Comparison of ENCODE assay signal across 8 mouse cellular contexts in the genomic region with DNA sequence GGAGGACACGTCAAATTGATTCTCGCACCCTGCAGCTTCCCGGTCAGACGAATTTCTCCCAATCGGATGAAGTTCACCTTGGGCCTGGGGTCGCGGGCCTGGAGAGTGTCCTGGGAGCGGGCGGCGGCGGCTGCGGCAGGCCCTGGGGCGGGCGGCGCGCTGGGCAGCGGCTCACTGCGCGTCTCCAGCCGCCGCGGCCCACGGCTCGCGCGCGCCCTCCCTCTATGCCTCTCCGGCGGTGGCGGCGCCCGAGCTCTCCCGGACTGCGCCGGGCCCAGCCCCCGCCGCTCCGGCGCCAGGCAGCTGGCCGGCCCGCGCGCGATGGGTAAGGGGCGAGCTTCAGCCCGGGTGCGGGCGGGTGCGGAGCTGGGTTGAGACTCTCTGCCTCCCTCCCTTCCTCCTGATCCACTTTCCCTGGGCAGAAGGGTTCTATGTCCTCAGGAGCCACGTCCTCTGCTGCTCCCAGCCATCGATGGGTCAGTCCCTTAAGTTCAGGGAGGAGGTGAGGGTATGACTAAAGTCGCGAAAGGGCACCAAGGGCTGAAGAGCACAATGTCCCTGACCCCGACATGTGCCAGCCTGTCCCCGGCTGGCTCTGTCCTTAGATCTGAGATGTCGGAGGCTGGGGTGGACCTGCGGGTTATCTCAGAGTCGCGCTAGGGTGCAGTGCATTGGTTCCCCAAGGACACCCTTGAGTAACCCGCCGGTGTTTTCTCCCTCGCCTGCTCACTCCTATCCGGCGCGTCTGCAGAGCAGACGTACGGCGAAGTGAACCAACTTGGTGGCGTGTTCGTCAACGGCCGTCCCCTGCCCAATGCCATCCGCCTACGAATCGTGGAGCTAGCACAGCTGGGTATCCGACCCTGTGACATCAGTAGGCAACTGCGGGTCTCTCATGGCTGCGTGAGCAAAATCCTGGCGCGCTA. TPM values are rescaled to one million over a fixed set of nuclear protein-coding genes. Genes with fewer than 3 reads are reported as not detected.
DNase-seq lines count a peak whose midpoint lies in the region; ATAC-seq and TF ChIP-seq lines count a peak whose summit lies in the region.
"Had no signal": no experiment of that assay in that cellular context is flagged by ENCODE, and none has a peak within 500 bp of the region (broad histone marks: within the 10 kb centered on the region; RNA-seq: fewer than 3 reads in every experiment).

No protein-coding gene starts in this region.

- peaks cover 94% of the 10 kb centered on the region for H3K27me3 ChIP-seq in liver, embryonic 12.5 days (replicated peaks)
- H3K27me3 ChIP-seq in liver, postnatal 0 days (ENCODE audit: insufficient read depth, low read length) = peaks cover 86% of the 10 kb centered on the region
- peaks cover 88% of the 10 kb centered on the region for H3K27me3 ChIP-seq in forebrain, embryonic 11.5 days (ENCODE audit: control insufficient read depth, insufficient read depth, low read length)
- peaks cover 84% of the 10 kb centered on the region for H3K27me3 ChIP-seq in intestine, embryonic 16.5 days (replicated peaks; ENCODE audit: control insufficient read depth, insufficient read depth, low read length)

- no peak for TF ChIP-seq CTCF in liver, postnatal 0 days (IDR thresholded peaks at IDR 0.05; ENCODE audit: low read depth)

- no peak for TF ChIP-seq EP300 in liver, postnatal 0 days (IDR thresholded peaks at IDR 0.05; ENCODE audit: low read depth)

- WGBS in liver, embryonic 12.5 days (ENCODE audit: insufficient replicate concordance) = 2% methylated on average over 72 of the region's 80 CpGs
- WGBS in liver, postnatal 0 days (ENCODE audit: insufficient replicate concordance) = 2% methylated on average over 53 of the region's 80 CpGs
- WGBS in forebrain, embryonic 11.5 days = under 1% methylated on average over 70 of the region's 80 CpGs
- WGBS in intestine, embryonic 16.5 days = under 1% methylated on average over 78 of the region's 80 CpGs

- H3K4me1 ChIP-seq in liver, embryonic 12.5 days = no peaks in the 10 kb centered on the region
- H3K4me1 ChIP-seq in liver, postnatal 0 days (ENCODE audit: insufficient read depth) = no peaks in the 10 kb centered on the region
- 0 out of 2 replicates have a peak, but pooled peaks cover 2% of the 10 kb centered on the region for H3K4me1 ChIP-seq in forebrain, embryonic 11.5 days (replicated peaks; ENCODE audit: control insufficient read depth, insufficient read depth, low read length)
- 0 out of 2 replicates have a peak, but pooled peaks cover 3% of the 10 kb centered on the region for H3K4me1 ChIP-seq in intestine, embryonic 16.5 days (ENCODE audit: control insufficient read depth, insufficient read depth, low read length)

- no peak for DNase-seq in liver, postnatal 0 days
- peak; percentile 56 for DNase-seq in forebrain, embryonic 11.5 days (ENCODE audit: low spot score)
- DNase-seq in retina, postnatal 1 day = peak; percentile 49
- no peak for DNase-seq in yolk sac, embryonic 10.5 days (ENCODE audit: low spot score)

- no peak overlapping the region for H3K9ac ChIP-seq in liver, embryonic 12.5 days
- H3K9ac ChIP-seq in liver, postnatal 0 days (replicated peaks) = no peak overlapping the region
- H3K9ac ChIP-seq in forebrain, embryonic 11.5 days (ENCODE audit: low read length) = no peak overlapping the region
- no peak overlapping the region for H3K9ac ChIP-seq in intestine, embryonic 16.5 days (ENCODE audit: low read depth, low read length)

- H3K4me2 ChIP-seq in liver, embryonic 12.5 days = peak overlapping the region; percentile 24; the same call in 1 of the 2 replicates
- H3K4me2 ChIP-seq in liver, postnatal 0 days (ENCODE audit: low read depth, low read length) = no peak overlapping the region
- peak overlapping the region; percentile 31; the same call in 1 of the 2 replicates for H3K4me2 ChIP-seq in forebrain, embryonic 11.5 days (ENCODE audit: low read depth, low read length, severe bottlenecking)
- peak overlapping the region; percentile 43 for H3K4me2 ChIP-seq in intestine, embryonic 16.5 days (ENCODE audit: low read depth, low read length)

- no peaks in the 10 kb centered on the region for H3K36me3 ChIP-seq in liver, embryonic 12.5 days
- no peaks in the 10 kb centered on the region for H3K36me3 ChIP-seq in liver, postnatal 0 days (replicated peaks; ENCODE audit: insufficient read depth, low read length)
- H3K36me3 ChIP-seq in forebrain, embryonic 11.5 days (ENCODE audit: control insufficient read depth, insufficient read depth, low read length) = no peaks in the 10 kb centered on the region
- H3K36me3 ChIP-seq in intestine, embryonic 16.5 days (ENCODE audit: control insufficient read depth, insufficient read depth, low read length) = no peaks in the 10 kb centered on the region

- H3K4me3 ChIP-seq in liver, embryonic 12.5 days = peak overlapping the region; percentile 5; the same call in 1 of the 2 replicates
- no peak overlapping the region for H3K4me3 ChIP-seq in liver, postnatal 0 days (ENCODE audit: low read depth, low read length)
- H3K4me3 ChIP-seq in forebrain, embryonic 11.5 days (ENCODE audit: low read depth, low read length) = peak overlapping the region; percentile 10; the same call in 1 of the 2 replicates
- H3K4me3 ChIP-seq in intestine, embryonic 16.5 days (ENCODE audit: low read length) = peak overlapping the region; percentile 33

- H3K27ac ChIP-seq in liver, embryonic 12.5 days = no peak overlapping the region
- H3K27ac ChIP-seq in liver, postnatal 0 days (ENCODE audit: low read depth) = no peak overlapping the region
- H3K27ac ChIP-seq in forebrain, embryonic 11.5 days (ENCODE audit: low read depth, low read length) = no peak overlapping the region
- no peak overlapping the region for H3K27ac ChIP-seq in intestine, embryonic 16.5 days (ENCODE audit: low read length)

- no peaks in the 10 kb centered on the region for H3K9me3 ChIP-seq in liver, embryonic 12.5 days (replicated peaks)
- no peaks in the 10 kb centered on the region for H3K9me3 ChIP-seq in liver, postnatal 0 days (ENCODE audit: low read length)
- no peaks in the 10 kb centered on the region for H3K9me3 ChIP-seq in forebrain, embryonic 11.5 days (ENCODE audit: control insufficient read depth, low read length)
- no peaks in the 10 kb centered on the region; the same call in 1 of the 2 replicates for H3K9me3 ChIP-seq in intestine, embryonic 16.5 days (ENCODE audit: control insufficient read depth, low read length)

- ATAC-seq in liver, embryonic 12.5 days = no peak
- ATAC-seq in liver, postnatal 0 days = no peak
- ATAC-seq in forebrain, embryonic 11.5 days (replicated peaks; ENCODE audit: low FRiP score) = peak; percentile 70
- ATAC-seq in intestine, embryonic 16.5 days = peak; percentile 62
- ATAC-seq in erythroblast, adult 5-6 weeks (replicated peaks; ENCODE audit: low FRiP score, poor library complexity, severe bottlenecking) = no peak
- ATAC-seq: inflammation-experienced regulatory T-cells, adult 6 months had no signal

RNA-seq across cellular contexts. Expression of a gene that starts 3.5 kb away (rescaled TPM):
- 0.06 TPM in 1 of 2 replicates, not detected in the other for polyA plus RNA-seq in liver, embryonic 12.5 days (2016; fragmentation: Nextera tagmentation; extraction: Ambion mirVana)
- 0.04 TPM in 1 of 2 replicates, not detected in the other for polyA plus RNA-seq in liver, postnatal 0 days (2015; fragmentation: Nextera tagmentation; extraction: Ambion mirVana)
- 0.29 and 0.49 TPM in 2 replicates for polyA plus RNA-seq in forebrain, embryonic 11.5 days (2014; fragmentation: Nextera tagmentation; extraction: Ambion mirVana)
- 0.09 TPM in 1 of 2 replicates, not detected in the other for polyA plus RNA-seq in intestine, embryonic 16.5 days (2015; fragmentation: Nextera tagmentation; extraction: Ambion mirVana)
- total RNA-seq in erythroblast, adult 5-6 weeks (2015; ENCODE audit: low replicate concordance) = not detected in 2 replicates
- total RNA-seq in erythroblast, adult 5-6 weeks (2017; ENCODE audit: low replicate concordance) = not detected in 2 replicates
- polyA plus RNA-seq: inflammation-experienced regulatory T-cells, adult 6 months had no signal

Comparison
In these comparisons a context has a peak if more than half of its experiments do, and no peak if none do; other contexts are left out.
1. ATAC-seq: peak in forebrain, embryonic 11.5 days (single experiment) and intestine, embryonic 16.5 days (single experiment); none in liver, embryonic 12.5 days (single experiment), liver, postnatal 0 days (single experiment) and erythroblast, adult 5-6 weeks (single experiment).
2. DNase-seq: peak in forebrain, embryonic 11.5 days (single experiment) and retina, postnatal 1 day (single experiment); none in liver, postnatal 0 days (single experiment) and yolk sac, embryonic 10.5 days (single experiment).